Mouse (Mus musculus) CH12.LX (cell line): ENCODE measurements around the gene Gm7247.
A peak's percentile ranks its signal among the peaks of the same experiment; 100 is the strongest.

Experiments used
- CHD1 ChIP-seq: IDR thresholded peaks from 2 replicates; pipeline ENCODE4 v1.6.1; 2012; ENCODE audit warnings: low read depth, low read length, improper control_type of control experiment, inconsistent platforms
- CTCF ChIP-seq, 2 experiments: IDR thresholded peaks in 1 of 2; conservative IDR thresholded peaks in 1 of 2; 2 replicates each; pipeline ENCODE4 v1.5.1; 2011 to 2012; ENCODE audit warnings: low read depth in 2 of 2, low read length in 2 of 2, improper control_type of control experiment in 1 of 2, inconsistent platforms in 1 of 2, mild to moderate bottlenecking in 1 of 2, moderate library complexity in 1 of 2
- E2F4 ChIP-seq: IDR thresholded peaks from 2 replicates; pipeline ENCODE4 v1.6.1; 2011; ENCODE audit warnings: low read depth, low read length, improper control_type of control experiment; ENCODE audit not compliant: insufficient replicate concordance
- EP300 ChIP-seq: IDR thresholded peaks from 2 replicates; pipeline ENCODE4 v1.6.1; 2011; ENCODE audit warnings: low read length, improper control_type of control experiment
- GABPA ChIP-seq: IDR thresholded peaks from 2 replicates; pipeline ENCODE4 v1.6.1; 2012; ENCODE audit warnings: low read depth, low read length, improper control_type of control experiment, inconsistent platforms; ENCODE audit not compliant: insufficient replicate concordance
- JUND ChIP-seq: conservative IDR thresholded peaks from 2 replicates; pipeline ENCODE4 v1.6.1; 2011; ENCODE audit warnings: low read depth, low read length, improper control_type of control experiment
- POLR2A ChIP-seq: IDR thresholded peaks from 2 replicates; pipeline ENCODE4 v1.6.1; 2011; ENCODE audit warnings: low read depth, mild to moderate bottlenecking, improper control_type of control experiment, low read length
- POLR2AphosphoS2 ChIP-seq: IDR thresholded peaks from 2 replicates; pipeline ENCODE4 v1.6.1; 2011; ENCODE audit warnings: low read depth, low read length, improper control_type of control experiment
- RAD21 ChIP-seq: IDR thresholded peaks from 2 replicates; pipeline ENCODE4 v1.6.1; 2011; ENCODE audit warnings: low read depth, mild to moderate bottlenecking, low read length, improper control_type of control experiment, moderate library complexity
- TBP ChIP-seq: conservative IDR thresholded peaks from 2 replicates; pipeline ENCODE4 v1.6.1; 2011; ENCODE audit warnings: low read depth, low read length, improper control_type of control experiment
- UBTF ChIP-seq: IDR thresholded peaks from 2 replicates; pipeline ENCODE4 v1.6.1; 2012; ENCODE audit warnings: low read depth, mild to moderate bottlenecking, inconsistent platforms, low read length, improper control_type of control experiment, moderate library complexity
- USF1 ChIP-seq: IDR thresholded peaks from 2 replicates; pipeline ENCODE4 v1.6.1; 2014; ENCODE audit warnings: low read depth, mild to moderate bottlenecking, inconsistent platforms, low read length, improper control_type of control experiment
- ZMIZ1 ChIP-seq: IDR thresholded peaks from 2 replicates; pipeline ENCODE4 v1.6.1; 2012; ENCODE audit warnings: low read depth, mild to moderate bottlenecking, inconsistent platforms, low read length, improper control_type of control experiment

DNA sequence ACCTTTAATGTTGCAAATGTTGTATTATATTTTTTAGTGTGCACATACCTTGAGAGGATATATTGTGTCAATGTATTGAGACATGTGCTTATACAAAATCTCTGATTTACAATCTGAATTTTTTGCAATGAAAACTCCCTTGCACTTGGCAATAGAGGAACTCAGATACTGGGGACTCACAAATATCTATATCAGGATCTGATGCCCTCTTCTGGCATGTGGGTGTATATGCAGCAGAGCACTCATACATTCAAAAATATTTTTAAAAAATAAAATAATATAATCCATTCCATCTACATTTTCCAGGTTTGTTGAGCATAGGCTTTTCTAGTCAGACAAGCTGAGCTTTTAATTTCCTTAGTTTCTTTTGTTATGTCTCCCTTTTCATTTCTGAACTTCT, 15.5 kb upstream of the Gm7247 start:
- TF ChIP-seq USF1 (no peak), CTCF (conservative IDR thresholded peaks at IDR 0.05 in 1 of 2, IDR thresholded peaks at IDR 0.05 in 1 of 2; ENCODE audit: low read depth in 2 of 2, low read length in 2 of 2) (peak in 1 of 2 experiments; percentile 48; a peak in 2 of 4 replicates), POLR2AphosphoS2 (no peak), JUND (no peak), TBP (no peak), UBTF (no peak), E2F4 (no peak), POLR2A (no peak), GABPA (no peak), ZMIZ1 (no peak), EP300 (no peak), CHD1 (no peak), RAD21 (peak; percentile 47)
